Mouse (Mus musculus) A20 (cell line): ENCODE measurements at regions not wholly inside any gene's neighbourhood (a gene's known extent, or its start where the extent isn't known, plus 50 kb on each side); places are given as distances from the start of the nearest gene placed in this dataset.

Source experiments
- DNase-seq: peaks from one replicate; pipeline ENCODE4 v3.0.0-alpha.2; 2011; ENCODE audit warnings: low read depth, low spot score

DNA sequence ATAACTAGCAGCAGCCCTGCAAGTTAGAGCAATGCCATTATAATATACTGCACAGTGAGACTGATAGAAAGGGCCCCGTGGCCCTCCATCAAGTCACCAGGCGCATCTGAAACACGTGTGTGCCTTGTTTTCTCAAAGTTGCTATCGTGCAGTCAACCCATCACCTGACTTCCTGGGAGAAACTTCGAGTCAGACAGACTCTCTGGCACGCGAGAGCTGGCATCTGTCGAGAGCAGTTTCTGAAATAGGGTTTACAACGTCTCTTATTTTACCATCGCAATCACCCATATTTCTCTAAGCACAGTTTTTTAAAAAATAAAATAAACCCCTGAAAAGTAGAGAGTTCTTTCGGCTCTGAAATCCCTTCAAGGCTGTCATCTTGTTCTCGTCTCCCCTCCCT lies 169.8 kb downstream of the 3110018I06Rik start:
- DNase-seq: no peak

- no peak for DNase-seq
These were observed 170.4 kb downstream of the 3110018I06Rik start for GRCm38 (mm10) chr12:107658821-107659220.

DNA sequence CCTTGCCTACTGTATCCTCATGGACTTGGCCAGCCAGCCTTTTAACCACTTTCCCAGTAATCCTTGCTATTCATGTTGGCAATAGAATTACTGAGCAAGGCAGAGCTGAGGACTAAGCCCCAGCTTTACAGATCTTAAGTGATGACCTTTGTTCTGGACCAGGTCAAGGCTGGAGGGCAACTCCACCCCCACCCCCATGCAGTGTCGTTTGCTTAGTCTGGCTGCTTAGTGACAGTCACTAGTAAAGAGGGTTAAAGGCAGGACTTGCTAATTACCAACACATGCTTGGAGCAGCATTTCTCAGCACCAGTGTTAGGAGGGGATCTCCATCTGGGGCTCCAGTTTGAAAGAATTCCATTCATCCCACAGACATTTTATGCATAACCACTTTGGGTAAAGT lies 174.2 kb downstream of the 3110018I06Rik start:
- no peak for DNase-seq

- no peak for DNase-seq
These were observed 179.4 kb downstream of the 3110018I06Rik start for GRCm38 (mm10) chr12:107667836-107668235.

DNA sequence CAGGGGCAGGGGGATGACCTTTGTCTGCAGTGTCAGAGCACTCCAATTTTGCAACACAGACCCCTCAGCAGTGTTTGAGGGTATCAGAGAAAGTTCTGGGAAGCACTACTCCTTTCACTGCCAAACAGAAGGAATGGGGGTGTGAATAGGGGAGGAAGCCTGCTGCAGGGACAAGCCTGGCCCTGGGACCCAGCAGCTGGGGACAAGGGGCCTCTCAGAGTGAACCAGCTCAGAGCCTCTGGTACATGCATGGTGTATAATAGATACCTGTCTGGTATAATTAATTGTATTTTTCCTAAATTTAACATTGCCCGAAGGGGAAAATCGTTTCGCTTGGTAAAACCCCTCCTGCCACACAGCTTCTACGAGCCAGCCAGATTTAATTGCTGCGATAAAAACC lies 180.6 kb downstream of the 3110018I06Rik start:
- no peak for DNase-seq

DNA sequence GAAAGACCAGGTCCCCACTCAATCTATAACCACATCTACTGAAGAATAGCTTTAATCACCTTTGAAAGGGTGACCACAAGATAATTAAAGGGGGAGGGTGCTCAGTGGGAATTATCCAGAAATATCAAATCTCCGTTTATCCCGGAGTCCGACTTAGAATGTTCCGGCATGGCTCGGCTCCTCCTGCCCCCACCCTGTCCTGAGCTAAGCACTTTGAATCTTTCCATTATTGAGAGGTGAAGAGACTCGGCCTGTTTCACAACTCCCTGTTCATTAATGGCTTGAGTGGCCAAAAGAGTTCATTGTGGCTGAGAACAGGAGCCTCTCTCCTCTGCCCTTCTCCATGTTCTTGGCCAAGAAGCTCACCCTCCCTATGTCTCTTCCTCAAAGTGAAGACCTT lies 181.0 kb downstream of the 3110018I06Rik start:
- DNase-seq: no peak

- DNase-seq: no peak
These were observed 181.5 kb downstream of the 3110018I06Rik start for GRCm38 (mm10) chr12:107669910-107670309.

DNA sequence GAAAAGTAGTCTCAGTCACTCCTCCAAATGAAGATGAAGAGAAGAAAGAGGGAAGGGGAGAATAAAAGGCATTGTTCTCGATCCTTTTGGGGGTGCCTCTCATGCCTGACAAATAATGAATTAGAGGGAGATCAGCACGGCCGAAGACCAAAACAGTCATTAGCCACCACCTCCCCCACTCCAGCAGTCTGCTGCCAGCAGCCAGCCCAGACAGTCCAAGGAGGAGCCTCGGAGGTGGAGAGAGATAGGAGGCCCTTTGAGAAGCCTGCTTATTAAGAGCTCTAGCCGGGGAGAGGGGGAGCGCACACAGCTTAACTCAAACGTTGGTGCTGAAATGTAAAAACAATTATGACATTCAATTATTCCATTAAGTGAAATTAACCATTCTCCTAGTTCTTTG lies 188.6 kb downstream of the 3110018I06Rik start:
- DNase-seq: no peak

DNA sequence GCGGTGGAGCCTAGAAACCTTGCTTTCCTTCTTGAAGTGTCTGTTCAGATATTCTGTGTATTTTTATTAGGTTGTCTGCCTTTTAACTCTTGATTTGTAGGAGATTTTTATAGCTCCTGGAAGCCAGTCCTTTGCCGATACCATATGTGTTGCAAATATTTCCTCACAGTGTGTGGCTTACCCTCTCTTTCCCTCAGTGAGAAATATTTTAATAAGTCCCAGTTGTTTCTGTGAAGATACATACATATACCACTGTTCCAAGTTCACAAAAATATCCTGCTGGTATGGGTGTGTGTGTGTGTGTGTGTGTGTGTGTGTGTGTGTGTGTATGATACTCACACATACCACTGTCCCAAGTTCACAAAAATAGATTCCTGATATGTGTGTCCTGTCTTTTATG lies 199.0 kb downstream of the 3110018I06Rik start:
- DNase-seq: no peak

- DNase-seq: no peak
These were observed 201.0 kb downstream of the 3110018I06Rik start for GRCm38 (mm10) chr12:107689418-107689817.

- no peak for DNase-seq
These were observed 201.6 kb downstream of the 3110018I06Rik start for GRCm38 (mm10) chr12:107690061-107690460.

- no peak for DNase-seq
These were observed 205.3 kb downstream of the 3110018I06Rik start for GRCm38 (mm10) chr12:107693693-107694092.

GRCm38 (mm10) chr12:107695014-107695413 lies 206.6 kb downstream of the 3110018I06Rik start:
- DNase-seq: no peak

DNA sequence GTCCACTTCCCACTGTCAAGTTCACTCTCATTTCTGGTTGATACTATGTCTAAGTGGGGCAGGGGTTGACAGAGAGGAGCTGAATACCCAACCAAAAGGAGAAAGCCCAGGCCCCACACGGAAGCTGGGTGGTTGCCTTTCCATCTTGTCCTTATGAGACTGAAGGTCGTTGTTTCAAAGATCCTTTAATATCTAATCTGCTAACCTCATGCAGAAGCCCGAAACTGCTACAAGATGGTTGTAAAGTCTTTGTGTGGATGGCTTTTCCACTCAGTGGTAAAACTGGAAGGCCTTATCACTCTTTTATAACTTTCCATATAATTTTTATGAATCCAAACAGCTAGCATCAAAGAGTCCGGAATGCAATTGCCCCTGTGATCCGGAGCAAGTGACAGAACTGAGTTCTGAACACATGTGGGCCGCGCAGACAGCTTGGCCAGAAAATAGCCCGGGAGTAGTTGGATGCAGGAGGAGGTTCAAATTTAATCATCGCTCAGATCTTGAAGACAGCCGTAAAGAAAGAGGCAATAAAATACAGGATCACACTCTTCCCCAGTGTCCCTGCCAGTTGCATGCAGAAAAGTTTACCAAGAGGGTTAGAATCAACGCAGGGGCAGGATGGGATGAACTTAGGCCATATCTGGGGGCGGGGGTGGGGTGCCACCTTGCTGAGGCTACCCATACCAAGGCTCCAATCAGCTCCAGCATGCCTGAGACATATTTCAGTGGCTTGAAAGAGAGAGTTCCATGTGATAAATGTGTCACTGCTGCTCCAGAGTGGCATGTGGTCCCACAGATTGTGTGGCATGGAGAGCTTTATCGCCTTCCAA lies 207.2 kb downstream of the 3110018I06Rik start:
- DNase-seq: no peak

DNA sequence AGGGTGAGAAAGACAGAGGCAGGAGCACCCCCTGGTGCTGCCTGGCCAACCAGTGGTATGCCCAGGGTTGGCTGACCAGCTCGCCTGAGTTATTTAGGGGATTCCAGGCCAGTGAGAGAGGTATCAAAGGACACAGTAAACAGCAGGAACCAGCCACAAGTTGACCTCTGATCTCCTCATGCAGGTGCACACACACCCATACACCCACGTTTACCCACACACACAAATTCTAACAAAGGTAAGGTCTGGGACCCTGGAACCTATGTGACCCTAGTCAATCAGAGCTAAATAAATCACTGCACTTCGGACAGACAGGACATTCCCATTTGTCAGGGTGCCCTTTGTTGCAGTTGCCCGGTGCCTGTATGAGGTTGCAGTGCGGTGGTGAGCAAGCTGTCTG lies 211.9 kb downstream of the 3110018I06Rik start:
- DNase-seq: no peak

GRCm38 (mm10) chr12:107700868-107701597 lies 212.6 kb downstream of the 3110018I06Rik start:
- DNase-seq: no peak

DNA sequence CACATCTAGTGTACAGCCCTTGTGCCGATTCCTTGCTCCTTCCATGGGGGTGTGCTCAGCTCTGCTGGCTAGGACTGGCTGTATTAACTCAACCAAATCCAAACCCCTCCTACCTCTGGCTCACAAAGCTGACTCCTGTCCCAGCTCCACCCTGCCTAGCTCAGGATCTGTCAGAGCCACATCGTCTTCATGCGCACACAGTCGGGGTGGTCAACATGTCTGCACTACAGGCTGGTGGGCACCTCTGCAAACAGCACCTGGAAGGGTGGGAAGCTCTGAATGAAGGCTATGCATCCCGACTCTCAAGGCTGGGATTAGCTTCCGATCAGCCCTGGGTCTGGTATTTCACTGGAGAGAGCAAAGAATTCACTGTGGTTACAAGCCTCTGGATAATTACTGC lies 220.4 kb downstream of the 3110018I06Rik start:
- DNase-seq: no peak

DNA sequence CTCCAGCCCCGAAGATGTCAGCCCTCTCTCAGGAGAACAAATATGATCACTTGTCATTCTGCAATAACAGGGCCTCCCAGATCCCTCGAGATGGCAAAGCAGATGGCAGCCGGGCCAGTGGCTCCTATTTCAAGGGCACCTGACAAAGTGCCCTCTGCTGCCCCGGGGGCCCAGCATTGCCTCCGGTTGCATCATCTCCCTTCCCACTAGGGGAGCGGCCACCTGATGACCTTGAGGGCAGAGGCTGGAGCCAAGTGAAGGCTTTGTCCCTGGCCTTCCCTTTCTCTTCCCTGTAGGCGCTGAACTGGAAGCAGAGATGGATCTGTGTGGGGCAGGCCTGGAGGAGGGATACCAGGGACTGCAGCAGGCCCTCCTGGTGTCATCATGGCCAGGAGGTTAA lies 222.6 kb downstream of the 3110018I06Rik start:
- DNase-seq: no peak

- DNase-seq: no peak
These were observed 223.2 kb downstream of the 3110018I06Rik start for GRCm38 (mm10) chr12:107711675-107712074.

- DNase-seq: no peak
These were observed 224.8 kb downstream of the 3110018I06Rik start for GRCm38 (mm10) chr12:107713191-107713590.

- DNase-seq: no peak
These were observed 226.4 kb downstream of the 3110018I06Rik start for GRCm38 (mm10) chr12:107714846-107715245.

- DNase-seq: no peak
These were observed 227.4 kb downstream of the 3110018I06Rik start for GRCm38 (mm10) chr12:107715871-107716270.

DNA sequence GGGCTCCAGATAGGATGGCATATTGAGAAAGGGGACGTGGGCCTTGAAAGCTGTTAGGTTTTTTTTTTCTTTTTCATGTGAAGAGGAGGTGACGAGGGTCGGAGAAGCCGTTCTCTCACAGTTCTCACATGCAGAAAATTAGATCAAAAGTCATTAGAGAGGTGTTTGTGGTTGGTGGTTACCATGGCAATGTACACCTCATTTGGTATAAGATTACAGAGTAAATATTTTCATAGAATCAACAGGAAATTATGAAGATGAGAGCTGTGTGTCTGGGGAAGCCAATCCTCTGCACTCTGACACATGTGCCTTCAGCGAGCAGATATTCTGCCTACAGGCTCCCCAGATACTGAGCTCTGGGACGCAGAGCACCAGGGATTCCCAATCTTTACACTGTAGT lies 232.5 kb downstream of the 3110018I06Rik start:
- no peak for DNase-seq
